Mouse (Mus musculus) liver, adult 2 months (tissue): ENCODE measurements around the gene Glb1l2. TPM values are rescaled to one million over a fixed set of nuclear protein-coding genes. Genes with fewer than 3 reads are reported as not detected.

ENCODE experiments used
- DNase-seq: peaks from one replicate; pipeline ENCODE4 v3.0.0-alpha.2; 2011; ENCODE audit warnings: low read depth, low spot score; ENCODE audit errors: extremely low read depth
- H3K27ac ChIP-seq: fragments of 200-500 bp; replicated peaks from 2 replicates; pipeline ENCODE4 v1.5.1; 2012; ENCODE audit warnings: low read depth, mild to moderate bottlenecking, control low read depth, inconsistent platforms, low read length; ENCODE audit not compliant: insufficient read depth
- H3K27me3 ChIP-seq: fragments of 200-500 bp; 2 replicates; pipeline ENCODE4 v1.6.1; 2012; ENCODE audit warnings: mild to moderate bottlenecking, moderate library complexity, low read length, inconsistent platforms; ENCODE audit not compliant: control insufficient read depth, insufficient read depth
- H3K36me3 ChIP-seq: fragments of 200-500 bp; 2 replicates; pipeline ENCODE4 v1.6.1; 2012; ENCODE audit warnings: low read length, inconsistent platforms; ENCODE audit not compliant: control insufficient read depth, insufficient read depth
- H3K4me1 ChIP-seq: fragments of 200-500 bp; 2 replicates; pipeline ENCODE4 v1.6.1; 2011; ENCODE audit warnings: low read length; ENCODE audit not compliant: control insufficient read depth, insufficient read depth
- H3K4me3 ChIP-seq: fragments of 200-500 bp; 2 replicates; pipeline ENCODE4 v1.5.1; 2011; ENCODE audit warnings: low read depth, mild to moderate bottlenecking, control low read depth, low read length, moderate library complexity; ENCODE audit not compliant: insufficient read depth
- H3K79me2 ChIP-seq: fragments of 200-500 bp; 2 replicates; pipeline ENCODE4 v1.6.1; 2012; ENCODE audit warnings: inconsistent platforms, mild to moderate bottlenecking, low read length, moderate library complexity; ENCODE audit not compliant: control insufficient read depth, insufficient read depth
- H3K9ac ChIP-seq: fragments of 200-500 bp; 2 replicates; pipeline ENCODE4 v1.6.1; 2012; ENCODE audit warnings: low read depth, mild to moderate bottlenecking, control low read depth, inconsistent platforms, low read length
- CTCF ChIP-seq: fragments of 200-500 bp; IDR thresholded peaks from 2 replicates; pipeline ENCODE4 v1.5.1; 2011; ENCODE audit warnings: low read depth, low read length, control low read depth
- POLR2A ChIP-seq: fragments of 200-500 bp; IDR thresholded peaks from 2 replicates; pipeline ENCODE4 v1.6.1; 2011; ENCODE audit warnings: low read length, control low read depth; ENCODE audit not compliant: insufficient read depth; ENCODE audit errors: extremely low read depth
- WGBS: fragments of 180-500 bp; shearing (Covaris S2); methylation state at CpG from one replicate; pipeline ENCODE4 v1.1.7; 2018; 5-methylcytosine and 5-hydroxymethylcytosine counted together
- polyA plus RNA-seq: library from polyadenylated mRNA; depleted of rRNA; stranded (reverse); fragments of >200 nt; gene quantifications from 2 replicates; pipeline ENCODE4 v1.2.3, GENCODE M21; 2012; rRNA removed
- total RNA-seq: library from RNA; depleted of rRNA; stranded (reverse); fragments of >200 nt; gene quantifications from 2 replicates; pipeline ENCODE4 v1.2.3, GENCODE M21; 2014; rRNA removed

Glb1l2 gene
- total and polyA plus RNA-seq, 2 experiments: 0.09 TPM; not detected in 1

- Histone ChIP-seq H3K4me1 (no peaks in the 10 kb centered on the region), H3K4me3 (no peak overlapping the region), H3K79me2 (no peaks in the 10 kb centered on the region), H3K9ac (no peak overlapping the region), H3K27ac (no peak overlapping the region), H3K27me3 (no peaks in the 10 kb centered on the region), H3K36me3 (no peaks in the 10 kb centered on the region)
- WGBS: 57% methylated on average over 2 of the region's 2 CpGs
- DNase-seq: no peak
- TF ChIP-seq CTCF: no peak
- TF ChIP-seq POLR2A: no peak
Observed at GRCm38 (mm10) chr9:26727445-26727844, 78.8 kb downstream of the Glb1l2 start.

- Histone ChIP-seq H3K36me3 (no peaks in the 10 kb centered on the region), H3K4me3 (no peak overlapping the region), H3K79me2 (no peaks in the 10 kb centered on the region), H3K27ac (no peak overlapping the region), H3K9ac (no peak overlapping the region), H3K27me3 (no peaks in the 10 kb centered on the region), H3K4me1 (no peaks in the 10 kb centered on the region)
- TF ChIP-seq POLR2A: no peak
- 82% methylated on average over 3 of the region's 3 CpGs for WGBS
- DNase-seq: no peak
Observed at GRCm38 (mm10) chr9:26725709-26726108, 80.6 kb downstream of the Glb1l2 start.

- Histone ChIP-seq H3K4me1 (no peaks in the 10 kb centered on the region), H3K9ac (no peak overlapping the region), H3K36me3 (no peaks in the 10 kb centered on the region), H3K27ac (no peak overlapping the region), H3K27me3 (no peaks in the 10 kb centered on the region), H3K79me2 (no peaks in the 10 kb centered on the region), H3K4me3 (no peak overlapping the region)
- no peak for DNase-seq
- TF ChIP-seq POLR2A (no peak), CTCF (no peak)
- WGBS: 73% methylated on average over 7 of the region's 7 CpGs
Observed at GRCm38 (mm10) chr9:26721771-26722170, 84.5 kb downstream of the Glb1l2 start.

GRCm38 (mm10) chr9:26718388-26718787, 87.9 kb downstream of the Glb1l2 start:
- 76% methylated on average over 3 of the region's 3 CpGs for WGBS
- DNase-seq: no peak
- TF ChIP-seq CTCF (no peak), POLR2A (no peak)

More at GRCm38 (mm10) chr9:26718388-26718787, 87.9 kb downstream of the Glb1l2 start:
- Histone ChIP-seq H3K27me3 (no peaks in the 10 kb centered on the region), H3K79me2 (no peaks in the 10 kb centered on the region), H3K27ac (no peak overlapping the region), H3K4me3 (no peak overlapping the region), H3K9ac (no peak overlapping the region), H3K36me3 (no peaks in the 10 kb centered on the region), H3K4me1 (no peaks in the 10 kb centered on the region)

Other genes with a start within 250 kb of the Glb1l2 start
- not detected in 2 replicates for gene B3gat1, start 72.7 kb downstream of the Glb1l2 start, total RNA-seq
- not detected in 2 replicates for gene B3gat1, start 72.7 kb downstream of the Glb1l2 start, polyA plus RNA-seq
- gene Glb1l3, start 54.4 kb upstream of the Glb1l2 start, total RNA-seq: not detected in 2 replicates
- gene Glb1l3, start 54.4 kb upstream of the Glb1l2 start, polyA plus RNA-seq: not detected in 2 replicates
- not detected in 2 replicates for gene Gm1110, start 116.6 kb upstream of the Glb1l2 start, total RNA-seq
- gene Gm1110, start 116.6 kb upstream of the Glb1l2 start, polyA plus RNA-seq: not detected in 2 replicates
- gene Acad8, start 193.1 kb upstream of the Glb1l2 start, total RNA-seq: 45.7 and 47.3 TPM in 2 replicates
- 42.5 and 43.5 TPM in 2 replicates for gene Acad8, start 193.1 kb upstream of the Glb1l2 start, polyA plus RNA-seq
- 23.1 and 24.3 TPM in 2 replicates for gene Thyn1, start 193.2 kb upstream of the Glb1l2 start, total RNA-seq
- gene Thyn1, start 193.2 kb upstream of the Glb1l2 start, polyA plus RNA-seq: 5.9 and 6.8 TPM in 2 replicates
- gene Vps26b, start 223.6 kb upstream of the Glb1l2 start, total RNA-seq: 14.1 and 15.4 TPM in 2 replicates
- gene Vps26b, start 223.6 kb upstream of the Glb1l2 start, polyA plus RNA-seq: 14.8 and 15.7 TPM in 2 replicates
- 9.6 TPM in 2 replicates for gene Ncapd3, start 223.7 kb upstream of the Glb1l2 start, total RNA-seq
- 4.6 and 7.1 TPM in 2 replicates for gene Ncapd3, start 223.7 kb upstream of the Glb1l2 start, polyA plus RNA-seq